Mouse (Mus musculus) regulatory T cell (primary cell): ENCODE data around the gene Stap2.

Source experiments
- in situ Hi-C: fragments of 300-600 bp; cut with MboI, MseI; formaldehyde crosslinking; loops from one replicate; pipeline ENCODE4 v1.15.1; 2025; ENCODE audit warnings: high pct_unique_total_duplicates

Gene Stap2

DNA sequence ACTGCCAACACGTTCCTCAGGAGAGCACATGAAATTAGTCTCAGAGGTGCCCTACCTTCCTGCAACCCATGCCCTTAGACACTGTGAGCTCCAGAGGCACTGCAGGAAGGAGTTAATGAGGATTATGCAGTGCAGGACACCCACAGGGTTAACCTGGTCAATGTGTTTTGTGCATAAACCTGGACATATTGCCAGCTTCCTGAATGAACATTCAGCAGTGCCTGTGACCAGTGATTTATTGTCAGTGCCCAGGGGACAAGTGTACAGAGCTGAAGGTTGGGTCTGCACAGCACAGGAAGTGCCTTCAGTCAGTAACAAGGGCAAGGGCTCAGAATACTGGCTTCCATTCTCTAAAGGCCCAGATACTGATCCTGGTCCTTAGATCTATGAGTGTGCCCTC is 21.5 kb upstream of the Stap2 start:
- in situ Hi-C loops, result loop anchor here (25.0 kb wide), 1 partner anchor 1260 kb away; the partner anchor contains the start of gene Vav1

DNA sequence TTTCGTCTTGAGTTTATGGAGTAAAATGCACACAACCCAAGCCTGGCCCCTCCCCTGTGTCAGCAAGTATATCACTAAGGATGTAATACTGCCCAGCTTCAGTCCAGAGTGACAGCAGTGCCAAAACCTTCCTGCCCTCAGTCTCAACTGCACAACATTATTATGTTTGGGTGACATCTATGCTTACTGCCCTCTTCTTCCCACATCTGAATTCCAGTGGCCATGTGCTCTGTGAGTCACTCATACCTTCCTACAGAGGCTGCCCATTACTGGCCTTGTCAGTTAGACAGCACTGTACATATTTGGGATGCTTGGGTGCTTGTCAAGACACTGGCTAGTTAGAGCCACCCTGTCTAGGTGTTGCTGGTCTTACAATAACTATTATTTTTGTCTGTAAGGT is 20.9 kb upstream of the Stap2 start:
- in situ Hi-C loops, result loop anchor here (25.0 kb wide), 1 partner anchor 1261 kb away; the partner anchor contains the start of gene Vav1

DNA sequence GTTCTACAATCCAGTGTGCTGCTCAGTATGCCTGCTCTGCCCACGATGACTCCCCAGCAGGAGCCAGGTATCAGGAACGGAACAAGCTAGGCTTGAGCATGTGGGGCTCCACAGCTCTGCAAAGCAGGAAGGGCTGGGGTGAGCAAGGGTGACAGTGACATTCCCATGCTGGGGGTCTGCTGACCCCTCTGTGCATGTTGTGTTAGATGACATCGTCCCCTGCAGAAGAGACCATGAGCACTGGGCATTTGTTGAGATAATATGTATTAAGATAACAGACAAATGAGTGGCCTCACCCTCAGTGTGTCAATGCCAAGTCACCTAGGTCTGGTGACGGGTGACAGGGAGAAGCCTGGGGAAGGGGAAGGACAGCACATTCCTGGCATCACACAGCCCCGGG is 19.5 kb upstream of the Stap2 start:
- in situ Hi-C loops, result loop anchor here (25.0 kb wide), 1 partner anchor 1262 kb away; the partner anchor contains the start of gene Vav1

DNA sequence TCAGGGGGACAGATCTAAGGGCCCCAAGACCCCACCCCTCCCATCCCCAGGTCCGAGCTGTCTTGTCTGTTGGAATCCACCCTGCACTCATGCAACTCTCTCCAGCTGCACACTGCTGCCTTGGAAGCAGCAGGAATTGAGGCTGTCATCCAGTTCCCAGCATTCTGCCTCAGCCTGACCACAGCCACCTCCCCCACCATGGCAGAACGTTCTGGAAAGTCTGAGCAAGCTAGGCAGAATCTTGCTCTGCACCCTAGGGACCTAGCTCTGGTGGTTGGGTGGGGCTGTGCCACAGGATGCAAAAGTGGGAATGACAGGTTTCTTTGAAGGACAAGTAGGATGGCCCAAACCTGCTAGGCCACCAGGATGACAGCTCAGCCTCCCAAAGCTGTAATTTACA is 19.1 kb upstream of the Stap2 start:
- in situ Hi-C loops, result no loop called here

DNA sequence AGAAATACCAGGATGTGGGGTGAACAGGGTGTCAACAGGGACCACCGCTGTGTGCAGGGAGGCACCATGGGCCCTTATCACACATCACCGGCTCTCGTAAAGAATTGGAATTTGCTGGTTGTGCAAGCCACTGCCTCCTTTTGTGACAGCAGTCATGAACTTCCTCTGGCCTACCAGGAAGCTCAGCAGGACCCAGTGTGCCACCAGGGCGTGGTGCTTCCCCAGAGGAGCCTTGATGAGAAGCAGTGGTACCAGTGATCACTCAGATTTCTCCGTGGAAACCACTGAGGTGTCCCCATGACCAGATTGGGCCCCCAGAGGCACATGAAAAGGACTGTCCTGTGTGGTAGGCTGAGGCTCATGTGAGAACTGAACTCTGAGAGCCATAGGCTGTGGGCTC is 18.0 kb upstream of the Stap2 start:
- in situ Hi-C loops, result no loop called here

DNA sequence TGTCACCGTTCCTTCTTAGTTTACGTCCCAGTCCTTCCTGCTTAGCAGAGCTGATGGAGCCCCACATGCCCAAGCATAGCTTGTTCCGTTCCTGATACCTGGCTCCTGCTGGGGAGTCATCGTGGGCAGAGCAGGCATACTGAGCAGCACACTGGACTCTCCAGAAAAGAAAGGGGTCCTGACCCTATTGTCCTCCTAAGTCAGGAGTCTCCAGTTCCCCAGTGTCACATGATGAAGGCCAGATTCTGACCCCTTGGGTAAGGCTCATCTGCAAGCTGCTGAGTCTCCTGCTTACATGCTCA is 17.6 kb upstream of the Stap2 start:
- in situ Hi-C loops, result no loop called here

DNA sequence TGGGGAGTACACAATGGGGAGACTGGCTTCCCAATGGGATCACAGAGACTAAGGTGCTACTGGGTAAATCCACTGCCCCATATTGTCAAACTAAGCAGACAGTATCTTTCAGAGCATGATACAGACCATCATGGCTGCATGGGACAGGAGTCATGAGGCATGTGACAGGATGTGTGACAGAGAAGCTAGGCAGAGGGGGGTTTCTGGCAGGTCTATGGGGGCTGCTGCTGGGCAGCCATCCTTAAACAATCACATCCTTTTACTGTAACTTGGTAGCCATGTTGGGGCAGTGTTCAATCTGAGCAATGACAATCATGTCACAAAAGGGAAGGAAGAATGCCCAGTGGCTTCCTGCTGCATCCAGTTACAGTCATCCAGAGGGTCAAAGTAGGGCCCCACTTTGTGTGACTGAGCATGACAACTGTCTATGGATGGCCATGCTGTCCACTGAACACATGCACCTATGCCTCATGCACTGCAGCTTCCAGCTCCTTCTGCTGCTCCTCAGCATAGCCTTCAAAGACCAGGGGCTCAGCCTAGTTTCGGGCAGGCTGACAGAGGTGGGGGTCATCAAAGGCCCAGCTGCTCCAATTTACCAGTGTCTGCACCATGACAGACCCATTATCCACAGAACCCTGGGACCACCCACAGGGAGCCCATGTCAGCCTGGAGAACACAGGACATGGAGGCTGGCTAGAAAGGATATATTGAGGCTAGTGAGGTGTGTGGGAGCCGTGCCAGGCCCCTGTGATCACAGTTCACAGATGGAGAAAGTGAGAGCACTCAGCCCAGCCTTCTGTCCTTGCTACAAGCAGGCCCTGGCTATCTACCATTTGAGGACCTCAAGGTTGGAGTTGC is 17.0 kb upstream of the Stap2 start:
- in situ Hi-C loops, result no loop called here

DNA sequence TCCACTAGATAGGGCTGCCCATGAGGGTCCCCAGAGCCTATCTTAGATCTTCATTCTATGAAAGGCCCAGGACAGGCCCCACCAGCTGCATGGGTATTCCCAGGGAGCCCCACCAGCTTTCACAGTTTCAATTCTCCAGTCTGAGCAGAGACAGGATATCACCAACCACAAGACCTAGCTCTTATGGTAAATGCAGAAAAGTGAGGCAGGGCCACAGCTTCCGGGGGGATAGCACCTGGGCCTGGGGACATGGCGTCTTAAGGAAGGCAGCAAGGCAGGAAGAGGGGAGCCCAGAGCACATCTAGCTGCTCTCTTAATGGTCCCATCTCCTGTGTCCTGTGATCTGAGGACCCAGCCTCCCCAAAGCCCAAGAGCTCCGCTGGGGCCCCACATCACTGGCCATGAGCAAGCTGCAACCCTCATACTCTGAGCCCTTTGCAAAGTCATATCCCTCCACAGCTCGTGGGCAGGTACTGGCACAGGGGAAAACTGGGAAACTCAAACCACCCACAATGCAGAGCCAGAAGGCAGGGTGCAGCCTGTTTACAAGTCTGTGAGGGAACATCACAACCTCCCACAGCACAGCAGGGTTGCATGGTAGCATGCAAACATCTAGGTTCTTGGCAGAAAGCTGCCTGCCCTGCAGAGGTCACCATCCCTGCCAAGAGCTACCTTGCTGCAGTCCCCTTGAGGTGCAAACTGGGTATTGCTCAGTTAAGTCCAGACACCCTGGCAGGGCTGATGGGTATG is 16.0 kb upstream of the Stap2 start:
- in situ Hi-C loops, result no loop called here

DNA sequence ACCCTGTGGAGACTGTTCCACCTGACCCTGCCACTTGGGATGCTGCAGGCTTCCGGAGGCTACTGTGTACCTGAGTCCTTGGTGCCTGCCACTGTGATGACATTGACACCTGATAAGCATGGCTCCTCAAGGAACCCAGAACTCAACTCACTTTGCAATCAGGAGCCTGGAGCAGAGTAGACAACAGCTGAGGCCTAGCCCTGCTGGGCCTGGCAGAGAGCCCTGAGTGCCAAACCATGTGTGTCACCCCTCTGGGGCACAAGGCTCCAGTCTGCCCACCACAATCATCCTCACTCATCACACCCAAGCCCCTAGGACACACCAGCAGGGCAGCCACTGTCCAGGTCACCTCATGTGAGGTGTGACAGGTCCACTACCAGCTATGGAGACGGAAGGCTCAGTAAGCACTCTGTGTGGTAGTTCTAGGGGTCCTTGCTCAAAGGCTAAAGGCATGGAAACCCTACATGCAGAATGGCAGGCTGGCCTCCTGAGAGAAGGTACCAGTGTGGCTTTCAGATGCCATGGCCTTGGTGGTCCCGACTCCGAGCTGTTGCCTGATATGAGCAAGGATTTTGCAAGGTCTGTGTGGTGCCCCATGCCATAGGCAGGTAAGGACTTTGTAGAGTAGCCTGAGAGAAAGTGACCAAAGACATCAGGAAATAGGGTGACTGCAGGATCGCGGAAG is 15.2 kb upstream of the Stap2 start:
- in situ Hi-C loops, result no loop called here

DNA sequence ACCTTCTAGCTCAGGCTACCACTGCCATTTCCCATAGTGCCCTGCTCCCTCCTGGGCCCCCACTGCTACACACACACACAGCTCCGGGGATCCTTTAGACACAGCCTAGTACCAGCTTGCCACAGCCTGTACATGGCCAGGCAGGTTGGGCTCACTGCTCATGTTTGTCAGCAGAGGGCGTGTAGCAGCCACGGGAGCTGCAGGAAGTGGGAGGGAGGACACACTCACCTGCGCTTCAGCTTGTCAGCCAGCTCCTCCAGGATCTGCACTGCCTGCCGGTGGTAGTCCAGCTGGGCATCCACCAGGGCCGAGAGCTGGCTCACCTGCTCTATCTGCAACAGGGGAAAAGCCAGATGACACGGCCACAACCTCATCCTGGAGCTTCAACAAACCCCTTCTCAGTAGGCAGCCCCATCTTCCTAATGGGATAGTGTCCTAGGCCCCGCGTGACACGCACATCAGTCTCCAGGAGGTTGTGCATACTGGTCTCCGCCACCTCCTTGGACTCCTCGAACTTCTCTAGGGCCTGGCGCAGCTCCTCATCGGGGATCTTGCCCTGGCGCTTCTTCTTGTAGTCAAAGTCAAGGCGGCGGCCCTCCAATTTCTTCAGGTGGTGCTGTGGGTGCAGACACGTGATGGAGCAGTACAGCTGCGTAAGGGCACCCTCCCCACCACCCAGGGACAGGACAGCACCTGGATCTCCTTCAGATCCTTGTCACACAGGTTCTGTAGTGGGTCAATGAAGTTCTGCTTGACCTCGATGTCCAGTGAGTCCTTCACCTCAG is 13.2 kb upstream of the Stap2 start:
- in situ Hi-C loops, result loop anchor here (5.0 kb wide), 1 partner anchor 51 kb away; no protein-coding TSS in a partner anchor

DNA sequence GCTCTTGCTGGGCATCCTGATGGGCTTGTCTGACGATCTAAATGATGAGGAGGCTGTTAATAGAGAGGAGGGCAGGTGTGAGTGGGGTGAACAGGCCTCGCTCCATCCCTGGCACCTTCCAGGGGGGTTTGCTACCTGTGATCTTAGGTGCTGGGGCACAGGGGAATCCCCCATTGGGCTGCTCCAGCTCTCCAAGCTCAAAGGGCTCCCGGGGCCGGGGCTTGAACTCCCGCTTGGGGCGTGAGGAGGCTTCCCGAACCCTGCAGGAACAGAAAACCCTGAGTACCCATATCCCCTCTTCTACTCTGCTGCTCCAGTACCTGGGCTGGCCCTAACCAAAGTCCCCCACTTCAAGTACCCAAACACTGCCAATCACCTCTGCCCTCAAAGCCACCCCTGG is 12.5 kb upstream of the Stap2 start:
- in situ Hi-C loops, result loop anchor here (5.0 kb wide), 1 partner anchor 51 kb away; no protein-coding TSS in a partner anchor

DNA sequence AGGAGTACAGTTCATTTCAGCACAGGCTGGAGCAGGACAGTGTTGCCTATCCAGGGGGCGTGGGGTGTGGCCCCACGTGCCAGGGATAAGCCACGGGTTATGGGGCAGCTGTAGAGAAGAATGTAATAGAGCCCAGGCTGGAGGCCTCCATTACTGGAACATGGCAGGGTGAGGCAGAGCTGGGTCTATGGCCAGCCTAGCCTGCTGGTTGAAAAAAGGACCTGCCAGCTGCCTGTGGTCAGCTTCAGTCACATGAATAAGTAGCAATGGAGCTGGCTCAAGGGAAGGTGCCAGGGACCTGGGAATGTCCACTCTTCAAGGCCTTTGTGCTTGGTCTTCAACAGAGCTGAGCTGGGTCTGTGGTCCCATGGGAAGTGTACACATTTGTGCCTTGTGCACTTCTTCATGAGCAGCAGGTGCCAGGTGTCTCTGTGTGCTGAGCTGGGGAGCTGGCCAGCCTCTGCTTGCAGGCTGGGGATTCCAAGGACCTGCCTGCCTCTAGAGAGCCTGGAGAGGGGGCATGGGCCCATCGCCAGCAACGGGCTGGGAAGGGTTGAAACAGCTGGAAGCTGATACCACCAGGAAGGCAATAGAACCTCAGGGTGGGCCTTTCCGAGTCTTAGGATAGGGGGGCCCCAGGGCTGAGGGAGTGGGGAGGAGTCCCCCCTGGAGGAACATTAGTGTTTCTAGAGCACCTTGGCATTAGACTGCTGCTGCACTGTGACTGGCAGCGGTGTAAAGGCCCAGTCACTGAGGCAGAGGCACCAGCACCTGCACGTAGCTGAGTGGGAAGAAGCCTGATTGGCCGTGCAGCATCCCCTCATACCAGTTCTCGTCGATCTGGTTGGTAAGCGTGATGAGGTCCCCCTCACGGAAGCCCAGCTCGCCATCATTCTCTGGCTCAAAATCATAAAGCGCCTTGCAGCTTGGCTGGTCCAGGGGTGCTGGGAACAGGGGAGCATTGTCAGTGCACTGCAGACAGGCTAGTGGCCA is 11.7 kb upstream of the Stap2 start:
- in situ Hi-C loops, result loop anchor here (5.0 kb wide), 1 partner anchor 50 kb away; no protein-coding TSS in a partner anchor

DNA sequence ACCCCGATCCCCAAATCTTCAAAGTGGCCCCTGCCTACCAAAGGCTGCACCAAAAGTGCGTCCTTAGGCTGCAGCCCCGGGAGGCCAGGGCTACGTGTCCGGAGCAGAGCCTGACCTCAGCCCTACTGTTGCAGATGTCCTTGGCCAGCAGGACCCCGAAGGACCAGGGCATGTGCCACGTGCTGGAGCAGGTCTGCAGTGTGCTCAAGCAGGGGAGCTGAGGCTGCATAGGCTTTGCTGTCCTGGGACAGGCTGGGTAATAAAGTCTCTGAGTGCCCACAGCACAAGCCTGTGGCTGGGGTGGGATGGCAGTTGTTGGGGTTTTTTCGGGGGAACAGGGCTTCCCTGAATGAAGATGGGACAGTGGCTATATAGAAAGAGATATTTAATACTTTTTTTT is 11.0 kb upstream of the Stap2 start:
- in situ Hi-C loops, result loop anchor here (5.0 kb wide), 1 partner anchor 49 kb away; no protein-coding TSS in a partner anchor

DNA sequence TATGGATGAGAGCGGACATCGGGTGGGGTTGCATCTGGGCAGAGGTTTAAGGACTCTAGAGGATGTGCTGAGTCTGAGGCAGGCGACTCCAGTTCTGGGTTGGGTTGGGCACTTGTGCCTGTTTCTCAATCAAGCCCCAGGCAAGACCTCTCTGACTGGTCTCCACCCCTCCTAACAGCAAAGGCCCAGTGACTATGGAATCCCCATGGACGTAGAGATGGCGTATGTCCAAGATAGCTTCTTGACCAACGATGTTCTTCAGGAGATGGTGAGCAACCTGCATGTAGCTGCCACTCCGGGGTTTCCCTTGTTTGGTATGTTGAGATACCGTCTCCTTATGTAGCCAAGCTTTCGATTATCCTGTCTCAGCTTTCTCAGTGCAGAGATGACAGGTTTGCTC is 9.9 kb upstream of the Stap2 start:
- in situ Hi-C loops, result loop anchor here (5.0 kb wide), 1 partner anchor 48 kb away; no protein-coding TSS in a partner anchor

DNA sequence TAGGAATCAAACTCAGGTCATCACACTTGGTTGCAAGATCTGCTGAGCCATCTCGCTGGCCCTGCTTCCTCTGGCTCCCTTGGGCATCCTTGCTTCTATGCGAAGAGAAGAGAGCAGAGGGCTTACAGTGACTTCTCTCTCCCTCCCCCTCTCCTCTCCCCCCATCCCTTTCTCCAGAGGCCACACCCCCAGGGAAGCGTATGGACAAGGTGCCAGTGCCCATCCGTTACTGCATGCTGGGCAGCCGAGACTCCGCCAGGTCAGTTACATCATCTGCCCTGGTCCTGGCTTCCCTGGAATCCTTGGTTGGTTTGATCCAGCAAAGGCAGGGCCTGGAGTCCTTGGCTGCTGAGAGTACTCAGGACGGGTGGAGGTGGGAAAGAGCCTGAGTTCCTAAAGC is 6.1 kb upstream of the Stap2 start:
- in situ Hi-C loops, result no loop called here

DNA sequence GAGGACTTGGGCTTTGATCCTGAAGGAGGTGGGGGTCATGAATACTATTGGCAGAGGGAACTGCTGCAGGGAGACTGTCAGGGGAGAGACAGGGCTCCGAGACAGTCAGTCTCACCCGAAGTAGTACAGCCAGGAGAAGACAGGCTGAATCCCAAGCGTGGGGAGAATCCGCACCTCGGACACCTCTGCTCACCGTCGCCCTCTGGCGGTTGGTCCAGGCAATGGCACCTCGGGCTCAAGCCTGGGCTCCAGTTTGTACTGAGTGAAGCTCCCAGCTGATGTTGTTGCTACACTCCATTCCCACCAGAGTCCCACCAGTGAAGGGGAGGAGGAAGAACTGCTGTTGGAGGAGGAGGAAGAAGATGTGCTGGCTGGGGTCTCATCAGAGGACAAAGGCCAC is 5.3 kb upstream of the Stap2 start:
- in situ Hi-C loops, result no loop called here

DNA sequence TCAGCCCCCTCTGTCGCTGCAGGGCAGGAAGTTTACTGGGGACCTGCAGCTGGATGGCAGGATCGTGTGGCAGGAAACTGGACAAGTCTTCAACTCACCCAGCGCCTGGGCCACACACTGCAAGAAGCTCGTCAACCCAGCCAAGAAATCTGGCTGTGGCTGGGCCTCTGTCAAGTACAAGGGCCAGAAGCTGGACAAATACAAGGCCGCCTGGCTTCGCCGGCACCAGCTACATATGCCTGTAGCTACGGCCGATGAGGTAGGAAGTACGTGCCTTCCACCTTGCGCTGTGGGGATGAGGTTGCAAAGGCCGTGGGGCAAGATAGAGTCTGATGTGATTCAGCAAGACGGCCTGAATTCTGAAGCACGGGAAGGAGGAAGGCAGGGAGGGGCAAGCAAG is 4.9 kb upstream of the Stap2 start:
- in situ Hi-C loops, result no loop called here

DNA sequence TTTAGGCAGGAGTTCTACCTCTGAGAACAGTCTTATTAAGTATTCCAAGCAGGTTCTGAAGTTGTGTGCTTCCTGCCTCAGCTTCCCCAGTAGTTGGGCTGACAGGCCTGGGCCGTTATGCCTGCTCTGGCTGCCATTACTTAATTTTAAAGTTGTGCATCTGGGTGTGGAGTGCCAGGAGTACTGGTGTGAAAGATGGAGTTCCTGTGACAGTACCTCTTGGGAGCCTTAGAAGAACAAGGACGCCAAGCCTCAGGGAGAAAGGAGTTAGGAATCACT is 4.5 kb upstream of the Stap2 start:
- in situ Hi-C loops, result loop anchor here (5.0 kb wide), 2 partner anchors 1382 to 1868 kb away; no protein-coding TSS in a partner anchor

DNA sequence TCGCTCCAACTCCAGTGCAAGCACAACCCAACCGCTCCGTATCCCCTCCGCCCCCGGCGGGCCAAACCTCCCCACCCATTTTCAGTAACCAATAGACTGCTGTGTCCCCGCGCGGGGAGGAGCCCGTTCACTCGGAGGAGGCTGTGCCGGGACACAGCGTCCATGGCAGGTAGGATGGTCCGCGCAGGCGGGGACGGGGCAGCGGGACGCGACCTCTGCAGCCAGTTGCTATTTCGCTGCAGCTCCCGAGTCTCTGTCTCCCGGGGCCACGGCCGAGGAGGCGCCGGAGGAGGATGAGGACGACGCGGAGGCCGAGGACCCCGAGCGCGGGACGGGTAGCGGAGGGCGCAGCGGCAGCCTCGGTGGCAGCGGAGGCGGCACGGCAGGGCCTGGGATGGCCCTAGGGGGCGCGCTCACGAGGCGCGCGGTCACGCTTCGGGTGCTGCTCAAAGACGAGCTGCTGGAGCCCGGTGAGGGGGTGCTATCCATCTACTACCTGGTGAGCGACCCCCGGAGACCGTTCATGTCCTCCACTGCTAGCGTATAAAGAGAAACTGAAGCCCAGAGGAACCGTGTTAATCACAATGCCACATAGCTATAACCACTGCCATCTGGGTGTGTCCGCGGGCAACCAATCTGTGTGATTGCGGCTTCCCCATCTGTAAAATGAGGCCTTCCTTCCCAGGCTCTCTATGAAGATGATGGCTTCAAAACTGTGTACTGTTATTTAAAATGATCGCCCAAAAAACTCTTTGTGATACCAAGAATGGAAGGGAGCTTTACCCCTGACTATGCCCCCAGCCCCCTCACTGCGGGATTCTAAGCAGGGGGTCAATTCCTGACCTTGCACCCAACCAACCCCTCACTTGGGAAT is 3.9 kb upstream of the Stap2 start:
- in situ Hi-C loops, result loop anchor here (5.0 kb wide), 2 partner anchors 1383 to 1867 kb away; no protein-coding TSS in a partner anchor
